Mouse (Mus musculus): ENCODE results near the gene Nubpl. TPM values are rescaled to one million over a fixed set of nuclear protein-coding genes. Genes with fewer than 3 reads are reported as not detected.

The Nubpl gene
- polyA plus RNA-seq, 2 experiments: 4.9 to 11.6 TPM

- WGBS: 87% methylated on average over 2 of the region's 2 CpGs
- DNase-seq (ENCODE audit: low spot score) (no peak), ATAC-seq (ENCODE audit: low FRiP score, low read depth) (no peak)
- TF ChIP-seq POLR2A (IDR thresholded peaks at IDR 0.05; ENCODE audit: borderline replicate concordance, extremely low read depth, insufficient read depth, insufficient read length): no peak
- H3K27me3 ChIP-seq (ENCODE audit: control insufficient read depth, insufficient read depth, low read length): no peaks in the 10 kb centered on the region
- H3K4me3 ChIP-seq (replicated peaks; ENCODE audit: low read length): no peak overlapping the region
- no peaks in the 10 kb centered on the region for H3K9me3 ChIP-seq (ENCODE audit: control insufficient read depth, low read length)
- H3K36me3 ChIP-seq (ENCODE audit: control insufficient read depth, insufficient read depth, low read length): no peaks in the 10 kb centered on the region
- H3K27ac ChIP-seq (replicated peaks; ENCODE audit: low read depth, low read length): no peak overlapping the region
- H3K4me2 ChIP-seq (replicated peaks; ENCODE audit: low read depth, low read length, severe bottlenecking): no peak overlapping the region
- no peaks in the 10 kb centered on the region for H3K4me1 ChIP-seq (ENCODE audit: control insufficient read depth, insufficient read depth, low read length)
- H3K9ac ChIP-seq (ENCODE audit: low read depth, low read length, severe bottlenecking): no peak overlapping the region
These were observed 240.7 kb downstream of the Nubpl start for GRCm38 (mm10) chr12:52338136-52338753.

- 68% methylated on average over 5 of the region's 5 CpGs for WGBS
- no peak for TF ChIP-seq POLR2A (IDR thresholded peaks at IDR 0.05; ENCODE audit: borderline replicate concordance, extremely low read depth, insufficient read depth, insufficient read length)
- H3K36me3 ChIP-seq (ENCODE audit: control insufficient read depth, insufficient read depth, low read length): no peaks in the 10 kb centered on the region
- H3K4me3 ChIP-seq (replicated peaks; ENCODE audit: low read length): no peak overlapping the region
- H3K9ac ChIP-seq (ENCODE audit: low read depth, low read length, severe bottlenecking): no peak overlapping the region
- H3K4me1 ChIP-seq (ENCODE audit: control insufficient read depth, insufficient read depth, low read length): 0 out of 2 replicates have a peak, but pooled peaks cover 3% of the 10 kb centered on the region
- no peak overlapping the region for H3K4me2 ChIP-seq (replicated peaks; ENCODE audit: low read depth, low read length, severe bottlenecking)
- no peak for ATAC-seq (ENCODE audit: low FRiP score, low read depth)
- no peaks in the 10 kb centered on the region for H3K27me3 ChIP-seq (ENCODE audit: control insufficient read depth, insufficient read depth, low read length)
- H3K9me3 ChIP-seq (ENCODE audit: control insufficient read depth, low read length): no peaks in the 10 kb centered on the region
- no peak for DNase-seq (ENCODE audit: low spot score)
- H3K27ac ChIP-seq (replicated peaks; ENCODE audit: low read depth, low read length): no peak overlapping the region
These were observed 249.1 kb downstream of the Nubpl start for GRCm38 (mm10) chr12:52346611-52347010.

GRCm38 (mm10) chr12:52350276-52350675 is 252.7 kb downstream of the Nubpl start:
- Histone ChIP-seq H3K4me3 (replicated peaks; ENCODE audit: low read length) (no peak overlapping the region), H3K4me2 (replicated peaks; ENCODE audit: low read depth, low read length, severe bottlenecking) (no peak overlapping the region), H3K9me3 (ENCODE audit: control insufficient read depth, low read length) (no peaks in the 10 kb centered on the region), H3K9ac (ENCODE audit: low read depth, low read length, severe bottlenecking) (no peak overlapping the region), H3K27ac (replicated peaks; ENCODE audit: low read depth, low read length) (no peak overlapping the region), H3K36me3 (ENCODE audit: control insufficient read depth, insufficient read depth, low read length) (no peaks in the 10 kb centered on the region), H3K4me1 (ENCODE audit: control insufficient read depth, insufficient read depth, low read length) (0 out of 2 replicates have a peak, but pooled peaks cover 3% of the 10 kb centered on the region), H3K27me3 (ENCODE audit: control insufficient read depth, insufficient read depth, low read length) (no peaks in the 10 kb centered on the region)
- TF ChIP-seq POLR2A (IDR thresholded peaks at IDR 0.05; ENCODE audit: borderline replicate concordance, extremely low read depth, insufficient read depth, insufficient read length): no peak
- DNase-seq (ENCODE audit: low spot score): no peak
- 31% methylated on average over 3 of the region's 3 CpGs for WGBS
- ATAC-seq (ENCODE audit: low FRiP score, low read depth): no peak

GRCm38 (mm10) chr12:52359484-52359883 is 261.9 kb downstream of the Nubpl start:
- no peak for TF ChIP-seq POLR2A (IDR thresholded peaks at IDR 0.05; ENCODE audit: borderline replicate concordance, extremely low read depth, insufficient read depth, insufficient read length)
- Histone ChIP-seq H3K9ac (ENCODE audit: low read depth, low read length, severe bottlenecking) (no peak overlapping the region), H3K4me1 (ENCODE audit: control insufficient read depth, insufficient read depth, low read length) (no peaks in the 10 kb centered on the region), H3K4me3 (replicated peaks; ENCODE audit: low read length) (no peak overlapping the region), H3K36me3 (ENCODE audit: control insufficient read depth, insufficient read depth, low read length) (no peaks in the 10 kb centered on the region), H3K9me3 (ENCODE audit: control insufficient read depth, low read length) (no peaks in the 10 kb centered on the region), H3K27me3 (ENCODE audit: control insufficient read depth, insufficient read depth, low read length) (no peaks in the 10 kb centered on the region), H3K27ac (replicated peaks; ENCODE audit: low read depth, low read length) (no peak overlapping the region), H3K4me2 (replicated peaks; ENCODE audit: low read depth, low read length, severe bottlenecking) (no peak overlapping the region)
- WGBS: 54% methylated on average over 10 of the region's 10 CpGs
- no peak for ATAC-seq (ENCODE audit: low FRiP score, low read depth)
- DNase-seq (ENCODE audit: low spot score): no peak

- Histone ChIP-seq H3K4me2 (replicated peaks; ENCODE audit: low read depth, low read length, severe bottlenecking) (no peak overlapping the region), H3K27me3 (ENCODE audit: control insufficient read depth, insufficient read depth, low read length) (no peaks in the 10 kb centered on the region), H3K9me3 (ENCODE audit: control insufficient read depth, low read length) (no peaks in the 10 kb centered on the region), H3K36me3 (ENCODE audit: control insufficient read depth, insufficient read depth, low read length) (no peaks in the 10 kb centered on the region), H3K9ac (ENCODE audit: low read depth, low read length, severe bottlenecking) (no peak overlapping the region), H3K4me1 (ENCODE audit: control insufficient read depth, insufficient read depth, low read length) (no peaks in the 10 kb centered on the region), H3K4me3 (replicated peaks; ENCODE audit: low read length) (no peak overlapping the region), H3K27ac (replicated peaks; ENCODE audit: low read depth, low read length) (no peak overlapping the region)
- TF ChIP-seq POLR2A (IDR thresholded peaks at IDR 0.05; ENCODE audit: borderline replicate concordance, extremely low read depth, insufficient read depth, insufficient read length): no peak
- WGBS: 60% methylated on average over 3 of the region's 3 CpGs
- no peak for DNase-seq (ENCODE audit: low spot score)
- no peak for ATAC-seq (ENCODE audit: low FRiP score, low read depth)
These were observed 262.6 kb downstream of the Nubpl start for GRCm38 (mm10) chr12:52360136-52360535.
